Mouse (Mus musculus): ENCODE results near the gene Lbx2. TPM values are rescaled to one million over a fixed set of nuclear protein-coding genes. Genes with fewer than 3 reads are reported as not detected.
A peak's percentile ranks its signal among the peaks of the same experiment; 100 is the strongest.

Lbx2 gene
- polyA plus RNA-seq, 2 experiments: 0.46 TPM; not detected in 1

DNA sequence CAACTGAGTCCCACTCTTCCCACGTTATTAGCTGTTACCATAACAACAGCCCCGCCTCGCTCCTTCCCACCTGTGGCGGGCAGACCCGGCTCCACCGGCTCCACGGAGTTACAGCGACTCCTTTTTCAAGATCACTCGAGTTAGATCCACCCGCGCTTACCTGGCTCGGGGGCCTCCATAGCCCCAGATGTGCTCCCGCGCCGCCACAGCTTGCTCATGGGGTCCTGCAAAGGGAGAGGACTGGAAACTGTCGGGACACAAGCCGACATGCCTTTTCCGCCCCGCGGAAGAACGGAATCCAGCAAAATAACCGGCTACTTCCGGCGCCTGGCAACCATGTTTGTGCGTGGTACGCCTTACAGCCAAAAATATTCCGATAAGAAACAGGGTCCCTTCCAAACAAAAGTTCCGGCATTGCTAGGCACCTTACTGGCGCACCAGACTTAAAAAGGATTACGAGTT is 38.7 kb downstream of the Lbx2 start:
- no peaks in the 10 kb centered on the region for H3K36me3 ChIP-seq (replicated peaks; ENCODE audit: control insufficient read depth, insufficient read depth, low read depth)
- peak overlapping the region; percentile 81 for H3K27ac ChIP-seq
- under 1% methylated on average over 30 of the region's 30 CpGs for WGBS (ENCODE audit: insufficient replicate concordance)
- H3K4me2 ChIP-seq (ENCODE audit: low read depth): peak overlapping the region; percentile 87
- H3K9me3 ChIP-seq (ENCODE audit: control insufficient read depth, low read length): no peaks in the 10 kb centered on the region
- TF ChIP-seq EP300 (IDR thresholded peaks at IDR 0.05; ENCODE audit: low read depth) (peak; percentile 47; the same call in 1 of the 2 replicates), CTCF (IDR thresholded peaks at IDR 0.05; ENCODE audit: low read depth) (no peak)
- ATAC-seq (ENCODE audit: insufficient read depth) (peak; percentile 7; the same call in 1 of the 2 replicates), DNase-seq (ENCODE audit: low read depth in 3 of 3, low spot score in 3 of 3) (peak; percentile 91 to 93 (median 92))
- H3K4me1 ChIP-seq (replicated peaks; ENCODE audit: control insufficient read depth in 2 of 2, insufficient read depth in 2 of 2, low read length in 1 of 2): peaks cover 19 to 28% of the 10 kb centered on the region in 2 experiments
- H3K4me3 ChIP-seq (ENCODE audit: insufficient read depth in 1 of 2, low read depth in 2 of 2, low read length in 2 of 2): peak overlapping the region; percentile 93
- H3K9ac ChIP-seq (replicated peaks): peak overlapping the region; percentile 95
- H3K27me3 ChIP-seq (ENCODE audit: control insufficient read depth, insufficient read depth, low read length): no peaks in the 10 kb centered on the region

DNA sequence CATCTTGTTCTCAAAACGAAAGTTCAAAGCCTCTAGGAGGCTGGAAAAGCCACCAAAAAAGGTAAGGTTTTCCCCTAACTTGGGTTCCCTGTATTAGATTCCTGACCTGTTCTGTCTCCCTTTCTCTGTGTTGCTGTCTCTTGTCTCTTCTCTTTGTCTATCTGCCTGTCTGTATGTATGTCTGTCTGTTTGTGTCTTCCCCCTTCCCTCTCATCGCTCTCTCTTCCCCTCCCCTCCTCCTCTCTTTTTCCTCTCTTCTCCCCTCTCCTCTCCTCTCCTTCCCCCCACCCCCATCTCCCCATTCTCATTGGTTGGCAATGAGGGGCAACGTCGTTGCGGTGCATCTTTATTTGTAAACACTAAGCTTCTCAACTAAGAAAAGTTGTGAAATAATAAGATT is 39.2 kb downstream of the Lbx2 start, which contains the start of gene Ino80b:
Ino80b (minus strand) TSS at position 101 of the 400 bp plus-strand sequence.
- peaks cover 15 to 25% of the 10 kb centered on the region in 2 experiments for H3K4me1 ChIP-seq (replicated peaks; ENCODE audit: control insufficient read depth in 2 of 2, insufficient read depth in 2 of 2, low read length in 1 of 2)
- no peaks in the 10 kb centered on the region for H3K27me3 ChIP-seq (ENCODE audit: control insufficient read depth, insufficient read depth, low read length)
- H3K4me2 ChIP-seq (ENCODE audit: low read depth): peak within 1 kb of the TSS; percentile 87
- H3K9me3 ChIP-seq (ENCODE audit: control insufficient read depth, low read length): no peaks in the 10 kb centered on the region
- DNase-seq (ENCODE audit: low read depth in 3 of 3, low spot score in 3 of 3): no peak
- WGBS (ENCODE audit: insufficient replicate concordance): 23% methylated on average over 5 of the region's 5 CpGs
- no peaks in the 10 kb centered on the region for H3K36me3 ChIP-seq (replicated peaks; ENCODE audit: control insufficient read depth, insufficient read depth, low read depth)
- H3K4me3 ChIP-seq (ENCODE audit: insufficient read depth in 1 of 2, low read depth in 2 of 2, low read length in 2 of 2): peak within 1 kb of the TSS; percentile 93
- TF ChIP-seq CTCF (IDR thresholded peaks at IDR 0.05; ENCODE audit: low read depth) (no peak), EP300 (IDR thresholded peaks at IDR 0.05; ENCODE audit: low read depth) (no peak)
- H3K27ac ChIP-seq: peak within 1 kb of the TSS; percentile 81
- H3K9ac ChIP-seq (replicated peaks): peak within 1 kb of the TSS; percentile 95
- no peak for ATAC-seq (ENCODE audit: insufficient read depth)

GRCm38 (mm10) chr6:83127419-83127818 is 41.3 kb downstream of the Lbx2 start:
- Histone ChIP-seq H3K4me1 (replicated peaks; ENCODE audit: control insufficient read depth in 2 of 2, insufficient read depth in 2 of 2, low read length in 1 of 2) (peaks cover 13 to 21% of the 10 kb centered on the region in 2 experiments), H3K9me3 (ENCODE audit: control insufficient read depth, low read length) (no peaks in the 10 kb centered on the region), H3K4me3 (ENCODE audit: insufficient read depth in 1 of 2, low read depth in 2 of 2, low read length in 2 of 2) (no peak overlapping the region), H3K36me3 (replicated peaks; ENCODE audit: control insufficient read depth, insufficient read depth, low read depth) (no peaks in the 10 kb centered on the region), H3K9ac (replicated peaks) (no peak overlapping the region), H3K27ac (no peak overlapping the region), H3K27me3 (ENCODE audit: control insufficient read depth, insufficient read depth, low read length) (no peaks in the 10 kb centered on the region), H3K4me2 (ENCODE audit: low read depth) (no peak overlapping the region)
- ATAC-seq (ENCODE audit: insufficient read depth): no peak
- WGBS (ENCODE audit: insufficient replicate concordance): 71% methylated on average over 5 of the region's 5 CpGs
- TF ChIP-seq CTCF (IDR thresholded peaks at IDR 0.05; ENCODE audit: low read depth) (peak; percentile 69), EP300 (IDR thresholded peaks at IDR 0.05; ENCODE audit: low read depth) (no peak)
- DNase-seq (ENCODE audit: low read depth in 3 of 3, low spot score in 3 of 3): no peak

DNA sequence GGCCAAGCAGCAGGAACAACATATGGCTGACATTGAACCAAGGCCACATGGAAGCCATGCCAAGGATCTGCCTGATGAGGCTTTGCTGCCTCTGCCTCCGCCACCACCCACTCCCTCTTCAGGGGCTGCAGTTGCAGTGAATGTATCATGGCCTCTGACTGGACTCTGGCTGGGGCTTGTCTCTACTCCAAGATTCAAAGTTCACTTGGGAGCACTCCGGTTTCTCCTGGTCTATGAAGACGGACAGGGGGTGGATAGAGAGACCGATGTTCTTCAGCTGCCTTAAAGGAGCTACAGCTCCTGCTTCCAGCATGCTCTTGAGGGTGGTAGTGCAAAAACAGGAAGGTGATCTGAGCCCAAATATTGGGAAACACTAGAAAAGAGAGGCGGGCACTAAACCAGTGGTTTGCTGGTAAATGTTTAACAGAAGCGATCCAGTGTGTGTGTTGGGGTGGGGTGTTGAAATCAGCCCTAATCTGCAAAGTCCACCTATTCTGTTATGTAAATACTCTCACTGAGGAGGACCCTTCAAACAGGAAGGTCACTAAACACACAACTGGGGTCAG is 45.4 kb downstream of the Lbx2 start:
- Histone ChIP-seq H3K9ac (replicated peaks) (no peak overlapping the region), H3K4me1 (replicated peaks; ENCODE audit: control insufficient read depth in 2 of 2, insufficient read depth in 2 of 2, low read length in 1 of 2) (peaks cover 4 to 7% of the 10 kb centered on the region in 2 experiments; a peak in 3 of 4 replicates), H3K36me3 (replicated peaks; ENCODE audit: control insufficient read depth, insufficient read depth, low read depth) (no peaks in the 10 kb centered on the region), H3K4me3 (ENCODE audit: insufficient read depth in 1 of 2, low read depth in 2 of 2, low read length in 2 of 2) (no peak overlapping the region), H3K4me2 (ENCODE audit: low read depth) (peak overlapping the region; percentile 13; the same call in 1 of the 2 replicates), H3K9me3 (ENCODE audit: control insufficient read depth, low read length) (no peaks in the 10 kb centered on the region), H3K27ac (peak overlapping the region; percentile 47), H3K27me3 (ENCODE audit: control insufficient read depth, insufficient read depth, low read length) (peaks cover 16% of the 10 kb centered on the region)
- WGBS (ENCODE audit: insufficient replicate concordance): 42% methylated on average over 6 of the region's 6 CpGs
- peak; percentile 68 for ATAC-seq (ENCODE audit: insufficient read depth)
- DNase-seq (ENCODE audit: low read depth in 3 of 3, low spot score in 3 of 3): no peak
- TF ChIP-seq CTCF (IDR thresholded peaks at IDR 0.05; ENCODE audit: low read depth): no peak
- no peak for TF ChIP-seq EP300 (IDR thresholded peaks at IDR 0.05; ENCODE audit: low read depth)

DNA sequence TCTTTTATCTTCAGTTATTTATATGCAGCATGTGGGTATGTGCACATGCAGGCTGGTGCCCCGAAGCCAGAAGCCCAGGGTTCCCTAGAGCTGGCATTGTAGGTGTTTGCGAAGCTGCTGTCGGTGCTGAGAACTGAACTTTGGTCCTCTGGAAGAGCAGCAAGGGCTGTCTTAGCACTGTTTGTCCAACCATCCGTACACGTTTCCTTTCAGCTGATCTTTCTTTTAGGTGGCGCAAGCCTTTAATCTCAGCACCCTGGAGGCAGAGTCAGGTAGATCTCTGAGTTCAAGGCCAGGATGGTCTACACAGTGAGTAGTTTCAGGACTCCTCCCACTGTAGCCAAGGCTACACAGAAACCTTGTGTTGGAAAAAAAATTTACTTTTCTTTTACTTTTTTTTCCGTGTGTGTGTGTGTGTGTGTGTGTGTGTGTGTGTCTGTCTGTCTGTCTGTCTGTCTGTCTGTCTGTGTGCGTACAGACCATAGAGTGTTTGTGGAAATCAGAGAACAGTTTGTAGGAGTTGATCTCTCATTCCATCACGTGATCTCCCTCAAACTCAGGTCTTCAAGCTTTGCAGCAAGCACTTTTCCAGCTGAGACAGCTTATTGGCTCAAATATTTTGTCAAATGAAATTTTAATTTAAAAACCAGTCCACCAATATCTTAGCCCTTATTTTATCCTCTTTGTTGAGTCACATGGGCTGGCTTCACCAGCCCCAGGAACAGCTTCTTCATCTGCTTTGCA is 46.2 kb downstream of the Lbx2 start:
- Histone ChIP-seq H3K9me3 (ENCODE audit: control insufficient read depth, low read length) (no peaks in the 10 kb centered on the region), H3K4me1 (replicated peaks; ENCODE audit: control insufficient read depth in 2 of 2, insufficient read depth in 2 of 2, low read length in 1 of 2) (peaks cover 4 to 7% of the 10 kb centered on the region in 2 experiments; a peak in 3 of 4 replicates), H3K4me2 (ENCODE audit: low read depth) (no peak overlapping the region), H3K36me3 (replicated peaks; ENCODE audit: control insufficient read depth, insufficient read depth, low read depth) (no peaks in the 10 kb centered on the region), H3K27ac (no peak overlapping the region; the same call in 1 of the 2 replicates), H3K27me3 (ENCODE audit: control insufficient read depth, insufficient read depth, low read length) (peaks cover 23% of the 10 kb centered on the region), H3K4me3 (ENCODE audit: insufficient read depth in 1 of 2, low read depth in 2 of 2, low read length in 2 of 2) (no peak overlapping the region), H3K9ac (replicated peaks) (no peak overlapping the region)
- WGBS (ENCODE audit: insufficient replicate concordance): 62% methylated on average over 9 of the region's 9 CpGs
- DNase-seq (ENCODE audit: low read depth in 3 of 3, low spot score in 3 of 3) (no peak), ATAC-seq (ENCODE audit: insufficient read depth) (peak; percentile 25; the same call in 1 of the 2 replicates)
- no peak for TF ChIP-seq EP300 (IDR thresholded peaks at IDR 0.05; ENCODE audit: low read depth)
- TF ChIP-seq CTCF (IDR thresholded peaks at IDR 0.05; ENCODE audit: low read depth): no peak
